Mouse (Mus musculus): ENCODE measurements at regions not wholly inside any gene's neighbourhood (a gene's known extent, or its start where the extent isn't known, plus 50 kb on each side); places are given as distances from the start of the nearest gene placed in this dataset.

GRCm38 (mm10) chr14:24731872-24732525, 245.1 kb downstream of the Rps24 start:
- Histone ChIP-seq H3K4me2 (ENCODE audit: low read length) (no peak overlapping the region), H3K27me3 (ENCODE audit: insufficient read depth, low read length) (no peaks in the 10 kb centered on the region), H3K4me1 (replicated peaks; ENCODE audit: insufficient read depth, low read length) (no peaks in the 10 kb centered on the region), H3K36me3 (ENCODE audit: insufficient read depth, low read length) (no peaks in the 10 kb centered on the region), H3K9ac (ENCODE audit: low read depth, low read length) (no peak overlapping the region), H3K9me3 (replicated peaks; ENCODE audit: low read length) (no peaks in the 10 kb centered on the region), H3K4me3 (replicated peaks; ENCODE audit: low read depth, low read length) (no peak overlapping the region), H3K27ac (no peak overlapping the region)
- 55% methylated on average over 5 of the region's 5 CpGs for WGBS
- DNase-seq (ENCODE audit: low spot score) = no peak
- TF ChIP-seq CTCF (IDR thresholded peaks at IDR 0.05; ENCODE audit: low read depth) = no peak
- ATAC-seq (replicated peaks; ENCODE audit: low FRiP score, low read depth) = no peak

GRCm38 (mm10) chr14:24733326-24733725, 246.4 kb downstream of the Rps24 start:
- DNase-seq (ENCODE audit: low spot score) (no peak), ATAC-seq (replicated peaks; ENCODE audit: low FRiP score, low read depth) (no peak)
- no peaks in the 10 kb centered on the region for H3K4me1 ChIP-seq (replicated peaks; ENCODE audit: insufficient read depth, low read length)
- H3K4me3 ChIP-seq (replicated peaks; ENCODE audit: low read depth, low read length) = no peak overlapping the region
- no peaks in the 10 kb centered on the region for H3K9me3 ChIP-seq (replicated peaks; ENCODE audit: low read length)
- WGBS = 84% methylated on average over 7 of the region's 7 CpGs
- H3K27me3 ChIP-seq (ENCODE audit: insufficient read depth, low read length) = no peaks in the 10 kb centered on the region
- no peak for TF ChIP-seq CTCF (IDR thresholded peaks at IDR 0.05; ENCODE audit: low read depth)
- no peaks in the 10 kb centered on the region for H3K36me3 ChIP-seq (ENCODE audit: insufficient read depth, low read length)
- no peak overlapping the region for H3K9ac ChIP-seq (ENCODE audit: low read depth, low read length)
- no peak overlapping the region for H3K4me2 ChIP-seq (ENCODE audit: low read length)
- H3K27ac ChIP-seq = no peak overlapping the region

DNA sequence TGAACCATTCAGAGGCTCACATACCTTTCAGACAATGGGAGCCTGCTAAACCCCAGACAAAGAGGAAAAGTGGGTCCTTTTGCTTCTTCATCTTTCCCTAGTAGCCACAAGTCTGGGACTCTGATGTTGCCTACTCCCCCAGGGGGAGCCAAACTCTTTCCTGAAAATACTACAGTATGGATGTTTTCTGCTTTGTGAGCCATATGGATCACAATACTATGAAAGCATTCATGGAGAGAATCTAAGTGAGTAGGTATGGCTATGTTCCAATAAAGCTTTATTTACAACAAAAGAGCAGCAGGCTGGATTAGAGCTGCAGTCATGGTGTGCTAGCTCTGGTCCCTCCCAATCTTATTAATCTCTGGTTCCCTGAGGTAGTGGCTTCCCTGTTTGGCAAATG, 251.9 kb downstream of the Rps24 start:
- Histone ChIP-seq H3K27me3 (ENCODE audit: insufficient read depth, low read length) (no peaks in the 10 kb centered on the region), H3K4me1 (replicated peaks; ENCODE audit: insufficient read depth, low read length) (no peaks in the 10 kb centered on the region), H3K36me3 (ENCODE audit: insufficient read depth, low read length) (no peaks in the 10 kb centered on the region), H3K27ac (no peak overlapping the region), H3K4me2 (ENCODE audit: low read length) (no peak overlapping the region), H3K9ac (ENCODE audit: low read depth, low read length) (no peak overlapping the region), H3K9me3 (replicated peaks; ENCODE audit: low read length) (no peaks in the 10 kb centered on the region), H3K4me3 (replicated peaks; ENCODE audit: low read depth, low read length) (no peak overlapping the region)
- peak; percentile 60 for TF ChIP-seq CTCF (IDR thresholded peaks at IDR 0.05; ENCODE audit: low read depth)
- DNase-seq (ENCODE audit: low spot score) = peak; percentile 41
- no peak for ATAC-seq (replicated peaks; ENCODE audit: low FRiP score, low read depth)

DNA sequence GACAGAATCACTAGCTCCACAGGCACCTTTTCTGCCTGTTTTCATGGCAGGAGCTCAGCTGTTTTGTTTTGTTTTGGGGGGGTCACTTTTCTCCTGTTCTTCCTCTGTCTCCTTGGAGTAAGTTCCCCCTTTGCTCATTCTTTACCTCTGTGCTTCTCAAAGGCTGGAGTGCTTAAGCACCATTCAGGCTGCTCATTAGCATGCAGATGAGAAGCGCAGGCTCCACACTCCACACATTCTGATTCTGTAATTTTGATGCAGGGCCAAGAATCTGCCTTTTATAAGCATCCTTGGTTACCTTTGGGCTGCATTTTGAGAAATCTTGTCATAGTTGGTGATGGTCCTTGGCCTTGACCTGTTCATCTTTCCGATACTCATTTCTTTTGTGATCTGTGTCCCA, 257.5 kb downstream of the Rps24 start:
- Histone ChIP-seq H3K9ac (ENCODE audit: low read depth, low read length) (no peak overlapping the region), H3K27me3 (ENCODE audit: insufficient read depth, low read length) (no peaks in the 10 kb centered on the region), H3K9me3 (replicated peaks; ENCODE audit: low read length) (no peaks in the 10 kb centered on the region), H3K4me1 (replicated peaks; ENCODE audit: insufficient read depth, low read length) (no peaks in the 10 kb centered on the region), H3K36me3 (ENCODE audit: insufficient read depth, low read length) (no peaks in the 10 kb centered on the region), H3K4me2 (ENCODE audit: low read length) (no peak overlapping the region), H3K4me3 (replicated peaks; ENCODE audit: low read depth, low read length) (no peak overlapping the region), H3K27ac (no peak overlapping the region)
- no peak for TF ChIP-seq CTCF (IDR thresholded peaks at IDR 0.05; ENCODE audit: low read depth)
- ATAC-seq (replicated peaks; ENCODE audit: low FRiP score, low read depth) (no peak), DNase-seq (ENCODE audit: low spot score) (no peak)
- 87% methylated on average over 2 of the region's 2 CpGs for WGBS

DNA sequence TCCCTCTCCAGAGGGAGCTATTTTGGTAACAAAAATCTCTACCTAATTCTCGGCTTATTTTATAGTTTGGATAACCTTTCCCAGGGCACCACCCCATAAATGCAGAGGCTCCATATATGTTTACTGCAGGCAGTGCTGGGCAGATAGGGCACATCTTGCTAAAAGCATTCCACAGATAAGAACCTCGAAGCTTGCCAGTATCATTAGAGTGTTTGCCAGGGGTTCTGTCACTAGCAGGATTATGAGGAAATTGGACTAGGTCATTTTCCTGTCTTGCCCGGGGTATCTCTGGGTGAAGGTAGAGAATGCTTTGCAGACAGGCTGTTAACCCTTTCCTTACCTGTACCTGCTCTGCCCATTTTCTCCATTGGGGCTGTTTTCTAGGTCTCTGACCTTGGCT, 258.8 kb downstream of the Rps24 start:
- no peaks in the 10 kb centered on the region for H3K27me3 ChIP-seq (ENCODE audit: insufficient read depth, low read length)
- H3K9me3 ChIP-seq (replicated peaks; ENCODE audit: low read length) = no peaks in the 10 kb centered on the region
- H3K4me2 ChIP-seq (ENCODE audit: low read length) = no peak overlapping the region
- no peaks in the 10 kb centered on the region for H3K36me3 ChIP-seq (ENCODE audit: insufficient read depth, low read length)
- 24% methylated on average over 3 of the region's 3 CpGs for WGBS
- no peak overlapping the region for H3K9ac ChIP-seq (ENCODE audit: low read depth, low read length)
- no peaks in the 10 kb centered on the region for H3K4me1 ChIP-seq (replicated peaks; ENCODE audit: insufficient read depth, low read length)
- H3K4me3 ChIP-seq (replicated peaks; ENCODE audit: low read depth, low read length) = no peak overlapping the region
- no peak overlapping the region for H3K27ac ChIP-seq
- ATAC-seq (replicated peaks; ENCODE audit: low FRiP score, low read depth) (no peak), DNase-seq (ENCODE audit: low spot score) (no peak)
- TF ChIP-seq CTCF (IDR thresholded peaks at IDR 0.05; ENCODE audit: low read depth) = no peak

- H3K27ac ChIP-seq = peak overlapping the region; percentile 43
- no peak overlapping the region for H3K9ac ChIP-seq (ENCODE audit: low read depth, low read length)
- H3K9me3 ChIP-seq (replicated peaks; ENCODE audit: low read length) = no peaks in the 10 kb centered on the region
- H3K4me1 ChIP-seq (replicated peaks; ENCODE audit: insufficient read depth, low read length) = no peaks in the 10 kb centered on the region
- H3K27me3 ChIP-seq (ENCODE audit: insufficient read depth, low read length) = no peaks in the 10 kb centered on the region
- H3K36me3 ChIP-seq (ENCODE audit: insufficient read depth, low read length) = no peaks in the 10 kb centered on the region
- no peak for TF ChIP-seq CTCF (IDR thresholded peaks at IDR 0.05; ENCODE audit: low read depth)
- 34% methylated on average over 4 of the region's 4 CpGs for WGBS
- no peak overlapping the region for H3K4me3 ChIP-seq (replicated peaks; ENCODE audit: low read depth, low read length)
- ATAC-seq (replicated peaks; ENCODE audit: low FRiP score, low read depth) = no peak; the same call in 1 of the 2 replicates
- DNase-seq (ENCODE audit: low spot score) = peak; percentile 64
- no peak overlapping the region for H3K4me2 ChIP-seq (ENCODE audit: low read length)
Observed at GRCm38 (mm10) chr14:24747471-24747795, 260.5 kb downstream of the Rps24 start.
